Mouse (Mus musculus) Patski (cell line): ENCODE data around the gene Pot1b. TPM values are rescaled to one million over a fixed set of nuclear protein-coding genes. Genes with fewer than 3 reads are reported as not detected.

ENCODE experiments used
- ATAC-seq: fragments of 100-300 bp; one replicate; pipeline ENCODE4 v1.8.0; 2021
- CTCF ChIA-PET: fragments of 350-600 bp; sonication (Branson Sonifier 250); formaldehyde crosslinking; loops from one replicate; lab custom pipeline; 2022; ENCODE audit warnings: inconsistent platforms; lab: Charles Lee
- POLR2A ChIA-PET: fragments of 350-600 bp; sonication (Branson Sonifier 250); formaldehyde crosslinking; loops from one replicate; lab custom pipeline; 2022; ENCODE audit warnings: antibody characterized with exemption, inconsistent platforms; lab: Charles Lee
- DNase-seq: peaks from one replicate; pipeline ENCODE4 v3.0.0-alpha.2; 2011; ENCODE audit warnings: low read depth, low spot score
- H3K27me3 ChIP-seq: fragments of 371-371 bp; one replicate; pipeline ENCODE4 v1.5.1; 2021
- CTCF ChIP-seq: fragments of 100-300 bp; IDR thresholded peaks from one replicate; pipeline ENCODE4 v1.5.1; 2021
- in situ Hi-C: fragments of 300-500 bp; cut with MboI; formaldehyde crosslinking; loops from 3 replicates; pipeline ENCODE4 v1.11.1; 2018; ENCODE audit warnings: low pct_unique_long_range_greater_than_20kb, mixed read lengths
- polyA plus RNA-seq: library from polyadenylated mRNA; unstranded; gene quantifications from one replicate; pipeline ENCODE4 v1.2.3, GENCODE M21; 2021

Gene Pot1b
- polyA plus RNA-seq, 1 experiment from 2014 or later, result 4.3 TPM

DNA sequence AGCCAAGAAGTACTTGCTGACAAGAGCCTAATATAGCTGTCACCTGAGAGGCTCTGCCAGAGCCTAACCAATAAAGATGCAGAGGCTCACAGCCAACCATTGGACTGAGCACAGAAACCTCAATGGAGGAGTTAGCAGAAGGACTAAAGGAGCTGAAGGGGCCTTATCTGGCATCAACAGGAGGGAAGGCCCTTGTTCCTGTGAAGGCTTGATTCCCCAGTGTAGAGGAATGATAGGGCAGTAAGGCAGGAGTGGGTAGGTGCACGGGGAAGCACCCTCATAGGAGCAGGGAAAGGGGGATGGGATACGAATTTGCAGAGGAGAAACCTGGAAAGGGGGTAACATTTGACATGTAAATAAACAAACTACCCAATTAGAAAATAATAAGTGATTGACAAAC, 51.3 kb downstream of the Pot1b start:
- DNase-seq, result no peak
- in situ Hi-C loops, result no loop called here
- ATAC-seq, result no peak
- POLR2A ChIA-PET, result interaction anchor here (0.7 kb wide), 2 partner anchors 362 to 870 kb away, joined by 3 read pairs; no protein-coding TSS in a partner anchor
- H3K27me3 ChIP-seq, result no peaks in the 10 kb centered on the region
- TF ChIP-seq CTCF, result no peak
- CTCF ChIA-PET, result no interaction called here

GRCm38 (mm10) chr17:55625092-55625491, 87.3 kb downstream of the Pot1b start, which contains the start of gene Vmn2r118:
Gene Vmn2r118 (minus strand): TSS chr17:55625192.
- peaks cover 14% of the 10 kb centered on the region for H3K27me3 ChIP-seq
- ATAC-seq (no peak), DNase-seq (no peak)
- POLR2A ChIA-PET, result no interaction called here
- in situ Hi-C loops, result no loop called here
- CTCF ChIA-PET, result no interaction called here
- no peak for TF ChIP-seq CTCF

Other genes starting within 250 kb of the Pot1b start
- gene Vmn2r118, start 87.4 kb downstream of the Pot1b start, polyA plus RNA-seq, result not detected
- gene Adgre4, start 37.4 kb upstream of the Pot1b start, polyA plus RNA-seq, result not detected
- gene Zfp119a, start 166.3 kb upstream of the Pot1b start, polyA plus RNA-seq, result 6.5 TPM
- gene Zfp959, start 179.5 kb upstream of the Pot1b start, polyA plus RNA-seq, result 6.8 TPM
- gene Zfp119b, start 236.9 kb upstream of the Pot1b start, polyA plus RNA-seq, result 4.9 TPM
- gene Ebi3, start 240.0 kb upstream of the Pot1b start, polyA plus RNA-seq, result not detected
- gene Yju2, start 246.5 kb upstream of the Pot1b start, polyA plus RNA-seq, result 15.0 TPM